Mouse (Mus musculus) liver, embryonic 13.5 days (tissue): Measurements from ENCODE around the gene Psmb9. TPM values are rescaled to one million over a fixed set of nuclear protein-coding genes. Genes with fewer than 3 reads are reported as not detected.

Experiments used
- ATAC-seq: fragments of 200-750 bp; cut with Nextera tagmentation; 2 replicates; pipeline ENCODE4 v1.8.0; 2017; ENCODE audit warnings: low read depth, mild to moderate bottlenecking, moderate number of reproducible peaks, moderate library complexity
- DNase-seq: peaks from one replicate; pipeline ENCODE4 v3.0.0; 2022
- H3K27ac ChIP-seq: fragments of 300-500 bp; sonication (generic); 2 replicates; pipeline ENCODE4 v1.5.1; 2015; ENCODE audit warnings: moderate library complexity, mild to moderate bottlenecking, inconsistent platforms
- H3K27me3 ChIP-seq: fragments of 300-500 bp; sonication (generic); 2 replicates; pipeline ENCODE4 v1.6.1; 2015; ENCODE audit warnings: mild to moderate bottlenecking, inconsistent platforms
- H3K36me3 ChIP-seq: fragments of 300-500 bp; sonication (generic); 2 replicates; pipeline ENCODE4 v1.6.1; 2015; ENCODE audit warnings: mild to moderate bottlenecking, inconsistent platforms
- H3K4me1 ChIP-seq: fragments of 300-500 bp; sonication (generic); replicated peaks from 2 replicates; pipeline ENCODE4 v1.6.1; 2015; ENCODE audit warnings: inconsistent platforms
- H3K4me2 ChIP-seq: fragments of 300-500 bp; sonication (generic); 2 replicates; pipeline ENCODE4 v1.6.1; 2015; ENCODE audit warnings: inconsistent platforms, mild to moderate bottlenecking, moderate library complexity
- H3K4me3 ChIP-seq: fragments of 300-500 bp; sonication (generic); replicated peaks from 2 replicates; pipeline ENCODE4 v1.5.1; 2015; ENCODE audit warnings: mild to moderate bottlenecking, inconsistent platforms
- H3K9ac ChIP-seq: fragments of 300-500 bp; sonication (generic); 2 replicates; pipeline ENCODE4 v1.6.1; 2015; ENCODE audit warnings: mild to moderate bottlenecking, inconsistent platforms
- H3K9me3 ChIP-seq: fragments of 300-500 bp; sonication (generic); replicated peaks from 2 replicates; pipeline ENCODE4 v1.6.1; 2016; ENCODE audit warnings: inconsistent platforms
- WGBS: fragments of 180-500 bp; shearing (Covaris S2); methylation state at CpG from one replicate; pipeline ENCODE4 v1.1.7; 2015; ENCODE audit not compliant: insufficient replicate concordance; 5-methylcytosine and 5-hydroxymethylcytosine counted together
- polyA plus RNA-seq: library from polyadenylated mRNA; unstranded; fragments of >200 nt; fragmentation: Nextera tagmentation; extraction: Ambion mirVana; gene quantifications from 2 replicates; pipeline ENCODE4 v1.2.1, GENCODE M21; 2015

The Psmb9 gene
- polyA plus RNA-seq, 1 experiment from 2014 or later, result 6.6 TPM

DNA sequence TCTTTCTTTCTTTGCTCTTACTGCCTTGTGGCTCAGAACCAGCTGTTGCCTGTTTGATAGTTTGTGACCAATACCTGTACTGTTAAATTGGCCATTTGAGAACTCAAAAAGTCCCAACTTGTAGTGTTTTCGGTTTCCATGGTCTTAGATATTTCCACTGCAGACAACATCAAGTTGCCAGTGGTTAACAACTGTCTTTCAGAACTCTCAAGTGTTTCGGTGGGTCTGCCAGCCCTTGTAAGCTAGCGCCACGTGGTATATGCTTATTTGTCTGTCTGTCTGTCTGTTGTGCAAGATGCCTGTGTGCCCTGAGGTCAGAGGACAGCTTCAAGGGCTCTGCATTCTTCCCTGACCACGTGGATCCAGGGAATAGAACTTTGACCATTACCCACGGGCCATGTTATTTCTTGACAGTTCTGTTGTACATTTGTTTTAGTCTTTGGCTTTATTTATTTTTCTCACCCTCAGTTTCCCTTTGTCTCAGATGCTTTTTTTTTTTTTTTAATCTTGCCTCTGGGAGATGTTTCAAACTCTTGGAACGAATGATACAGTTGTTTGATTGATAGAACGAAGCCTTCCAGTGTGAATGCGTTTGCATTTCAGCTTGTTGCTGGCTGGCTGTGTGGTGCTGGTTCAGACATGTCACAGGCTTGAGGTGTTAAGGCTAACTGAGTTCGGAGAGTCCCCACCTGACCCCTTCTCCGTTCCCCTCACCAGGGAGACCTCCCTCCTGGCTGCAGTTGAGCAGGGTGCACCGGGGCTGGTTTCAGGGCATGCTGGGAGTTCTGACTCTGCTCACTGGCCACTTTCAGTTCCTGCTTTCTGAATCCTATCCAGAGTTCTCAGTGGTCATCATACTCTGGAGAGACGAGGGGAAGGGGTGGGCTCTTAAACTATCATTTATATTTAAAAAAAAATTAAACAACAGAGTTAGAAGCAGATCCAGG lies 7.4 kb downstream of the Psmb9 start:
- 51% methylated on average over 13 of the region's 13 CpGs for WGBS

DNA sequence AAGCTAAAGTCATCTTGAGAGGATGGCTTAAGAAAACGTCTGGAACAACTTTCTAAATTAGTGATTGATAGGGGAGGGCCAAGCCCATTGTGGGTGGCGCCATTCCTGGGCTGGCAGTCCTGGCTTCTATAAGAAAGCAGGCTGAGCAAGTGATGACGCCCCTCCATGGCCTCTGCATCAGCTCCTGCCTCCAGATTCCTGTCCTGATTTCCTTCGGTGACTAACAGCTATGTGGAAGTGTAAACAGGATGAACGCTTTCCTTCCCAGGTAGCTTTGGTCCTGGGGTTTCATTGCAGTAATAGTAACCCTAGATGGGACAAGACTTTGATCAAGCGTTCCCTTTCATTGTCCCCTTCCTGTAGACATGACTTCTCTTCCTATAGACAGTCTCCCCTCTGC lies 8.5 kb downstream of the Psmb9 start:
- H3K36me3 ChIP-seq, result no peaks in the 10 kb centered on the region
- H3K27me3 ChIP-seq, result peaks cover 12% of the 10 kb centered on the region
- H3K4me3 ChIP-seq, result no peak overlapping the region
- ATAC-seq, result no peak
- H3K4me2 ChIP-seq, result no peak overlapping the region
- peaks cover 9% of the 10 kb centered on the region; the same call in 1 of the 2 replicates for H3K9me3 ChIP-seq
- DNase-seq, result no peak
- 0 out of 2 replicates have a peak, but pooled peaks cover 6% of the 10 kb centered on the region for H3K4me1 ChIP-seq
- 46% methylated on average over 6 of the region's 6 CpGs for WGBS
- no peak overlapping the region for H3K9ac ChIP-seq
- no peak overlapping the region for H3K27ac ChIP-seq

More for the DNA sequence above, 7.4 kb downstream of the Psmb9 start:
- no peaks in the 10 kb centered on the region for H3K36me3 ChIP-seq
- ATAC-seq, result no peak
- H3K27me3 ChIP-seq, result peaks cover 18% of the 10 kb centered on the region
- no peak for DNase-seq
- no peak overlapping the region for H3K9ac ChIP-seq
- H3K4me3 ChIP-seq, result no peak overlapping the region
- no peak overlapping the region for H3K27ac ChIP-seq
- peaks cover 9% of the 10 kb centered on the region; the same call in 1 of the 2 replicates for H3K9me3 ChIP-seq
- 0 out of 2 replicates have a peak, but pooled peaks cover 6% of the 10 kb centered on the region for H3K4me1 ChIP-seq
- no peak overlapping the region for H3K4me2 ChIP-seq

DNA sequence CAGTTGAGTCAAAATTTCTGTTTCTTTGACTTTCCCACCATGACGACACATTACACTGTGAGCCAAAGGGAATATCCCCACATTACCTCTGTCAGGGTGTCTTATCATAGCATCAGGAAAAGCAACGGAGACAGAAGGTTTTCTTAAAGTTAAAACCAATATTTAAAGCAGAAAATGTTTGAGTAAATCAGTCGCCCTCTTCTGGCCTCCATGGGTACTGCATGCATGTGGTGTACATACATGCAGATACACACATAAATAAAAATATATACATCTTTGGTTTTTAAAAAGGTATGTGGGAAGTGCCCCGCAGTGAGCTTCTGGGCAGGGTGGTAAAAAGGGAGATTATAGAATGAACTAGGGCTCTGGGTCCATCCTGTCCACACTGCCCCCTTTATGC lies 10.4 kb downstream of the Psmb9 start:
- WGBS, result 58% methylated on average over 4 of the region's 4 CpGs
- DNase-seq, result no peak

DNA sequence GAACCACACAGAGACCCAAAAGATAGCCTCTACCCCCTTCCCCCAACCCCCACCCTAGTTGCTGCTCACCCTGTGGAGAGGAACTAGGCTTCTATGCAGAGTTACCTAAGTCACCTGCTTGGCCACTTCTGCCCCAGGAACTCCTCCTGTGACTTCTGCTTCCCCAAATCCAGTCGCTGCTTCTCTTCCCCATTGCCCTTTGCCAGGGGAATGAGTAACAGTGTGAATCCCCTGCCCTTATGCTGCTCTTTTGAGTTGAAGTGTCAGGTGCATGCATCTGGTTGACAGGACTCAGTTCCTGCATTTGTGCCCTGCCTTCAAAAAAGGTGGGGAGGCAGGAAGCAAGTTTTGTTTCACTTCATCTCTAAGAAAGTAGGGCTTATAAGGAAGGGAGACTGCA lies 13.5 kb downstream of the Psmb9 start:
- no peaks in the 10 kb centered on the region for H3K27me3 ChIP-seq

More for the DNA sequence above, 10.4 kb downstream of the Psmb9 start:
- Histone ChIP-seq H3K27me3 (0 out of 2 replicates have a peak, but pooled peaks cover 2% of the 10 kb centered on the region), H3K4me1 (0 out of 2 replicates have a peak, but pooled peaks cover 3% of the 10 kb centered on the region), H3K4me3 (no peak overlapping the region), H3K9me3 (peaks cover 9% of the 10 kb centered on the region; the same call in 1 of the 2 replicates), H3K4me2 (no peak overlapping the region), H3K9ac (no peak overlapping the region), H3K36me3 (no peaks in the 10 kb centered on the region), H3K27ac (no peak overlapping the region)
- no peak for ATAC-seq

DNA sequence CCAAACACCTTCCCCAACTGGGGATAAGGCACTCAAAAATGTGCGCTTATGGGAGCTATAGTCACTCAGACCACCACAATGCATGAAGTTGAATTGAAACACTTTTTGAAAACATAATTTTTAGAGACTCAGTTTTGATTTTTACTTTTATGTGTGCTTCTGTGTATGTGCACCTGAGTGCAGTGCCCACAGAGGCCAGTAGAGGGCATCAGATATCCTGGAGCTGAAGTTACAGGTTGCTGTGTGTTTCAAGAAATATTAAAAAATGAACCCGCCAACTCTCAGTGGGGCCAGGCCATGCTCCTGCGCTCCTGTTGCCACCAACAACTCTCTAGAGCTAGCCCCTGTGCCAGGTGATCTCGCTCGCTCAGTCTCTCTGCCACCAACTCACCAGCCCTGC lies 15.0 kb downstream of the Psmb9 start:
- no peak for ATAC-seq
- H3K9ac ChIP-seq, result no peak overlapping the region
- WGBS, result 91% methylated on average over 5 of the region's 5 CpGs
- peaks cover 2% of the 10 kb centered on the region; the same call in 1 of the 2 replicates for H3K4me1 ChIP-seq
- H3K4me3 ChIP-seq, result no peak overlapping the region
- H3K27ac ChIP-seq, result no peak overlapping the region
- no peak for DNase-seq
- H3K9me3 ChIP-seq, result peaks cover 7% of the 10 kb centered on the region; the same call in 1 of the 2 replicates
- H3K27me3 ChIP-seq, result no peaks in the 10 kb centered on the region
- H3K4me2 ChIP-seq, result no peak overlapping the region
- H3K36me3 ChIP-seq, result no peaks in the 10 kb centered on the region

More for the DNA sequence above, 13.5 kb downstream of the Psmb9 start:
- H3K36me3 ChIP-seq, result no peaks in the 10 kb centered on the region
- no peak overlapping the region for H3K4me3 ChIP-seq
- ATAC-seq (no peak), DNase-seq (no peak)
- H3K27ac ChIP-seq, result no peak overlapping the region
- H3K9me3 ChIP-seq, result peaks cover 9% of the 10 kb centered on the region; the same call in 1 of the 2 replicates
- H3K9ac ChIP-seq, result no peak overlapping the region
- WGBS, result 29% methylated on average over 1 of the region's 1 CpGs
- no peak overlapping the region for H3K4me2 ChIP-seq
- H3K4me1 ChIP-seq, result peaks cover 2% of the 10 kb centered on the region; the same call in 1 of the 2 replicates

DNA sequence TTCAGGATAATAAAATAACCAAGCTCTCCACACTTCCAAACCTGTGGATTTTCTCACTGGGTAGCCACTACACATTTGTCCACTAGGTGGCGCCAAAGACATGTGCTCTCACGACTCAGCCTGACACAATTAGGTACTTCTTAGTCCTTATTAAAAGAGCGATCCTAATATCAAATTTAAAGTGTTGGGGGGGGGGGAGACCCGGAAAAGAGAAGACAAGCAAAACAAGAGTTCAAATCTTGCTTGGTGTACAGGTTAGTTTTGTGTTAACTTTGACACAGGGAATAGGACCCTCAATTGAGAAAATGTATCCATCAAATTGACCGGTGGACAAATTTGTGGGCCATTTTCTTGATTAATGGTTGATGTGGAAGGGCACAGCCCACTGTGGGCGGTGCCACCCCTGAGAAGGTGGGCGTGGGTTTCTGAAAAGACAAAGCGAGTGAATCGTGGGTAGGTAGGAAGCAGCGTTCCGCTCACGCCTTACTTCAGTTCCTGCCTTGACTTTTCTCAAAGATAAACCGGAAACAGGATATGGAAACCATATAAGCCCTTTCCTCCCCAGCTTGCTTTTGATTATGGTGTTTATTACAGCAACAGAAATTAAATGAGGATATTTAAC lies 16.6 kb downstream of the Psmb9 start:
- no peak overlapping the region for H3K9ac ChIP-seq
- DNase-seq, result peak; percentile 50
- no peaks in the 10 kb centered on the region for H3K36me3 ChIP-seq
- no peaks in the 10 kb centered on the region for H3K9me3 ChIP-seq
- no peak overlapping the region; the same call in 1 of the 2 replicates for H3K27ac ChIP-seq
- 0 out of 2 replicates have a peak overlapping the region, but pooled peaks have one; percentile 4 for H3K4me3 ChIP-seq
- peaks cover 2% of the 10 kb centered on the region; the same call in 1 of the 2 replicates for H3K4me1 ChIP-seq
- no peaks in the 10 kb centered on the region for H3K27me3 ChIP-seq
- WGBS, result 16% methylated on average over 13 of the region's 13 CpGs
- H3K4me2 ChIP-seq, result peak overlapping the region; percentile 44
- no peak for ATAC-seq

DNA sequence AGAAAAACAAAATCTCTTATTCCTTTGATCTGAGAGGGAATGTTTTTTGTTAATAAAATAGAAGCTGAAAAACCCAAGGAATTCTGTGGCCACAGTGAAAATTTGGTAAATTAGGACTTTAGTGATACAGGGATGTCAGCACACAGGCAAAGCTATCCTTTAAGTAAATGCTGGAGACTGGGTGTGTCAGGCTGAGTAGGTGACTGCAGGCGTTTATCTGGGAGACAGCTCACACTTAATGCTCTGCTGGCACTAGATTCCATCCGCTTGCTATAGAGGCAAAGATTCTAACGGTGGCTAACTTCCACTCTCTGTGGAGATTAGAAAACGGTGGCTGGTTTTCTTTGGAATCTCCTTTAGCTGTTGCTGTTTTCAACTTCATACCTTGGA lies 17.1 kb downstream of the Psmb9 start:
- Histone ChIP-seq H3K4me2 (no peak overlapping the region), H3K4me3 (no peak overlapping the region), H3K36me3 (no peaks in the 10 kb centered on the region), H3K9ac (no peak overlapping the region), H3K27me3 (no peaks in the 10 kb centered on the region), H3K27ac (no peak overlapping the region), H3K9me3 (no peaks in the 10 kb centered on the region), H3K4me1 (peaks cover 2% of the 10 kb centered on the region; the same call in 1 of the 2 replicates)
- ATAC-seq (no peak), DNase-seq (no peak)
- 14% methylated on average over 4 of the region's 4 CpGs for WGBS

DNA sequence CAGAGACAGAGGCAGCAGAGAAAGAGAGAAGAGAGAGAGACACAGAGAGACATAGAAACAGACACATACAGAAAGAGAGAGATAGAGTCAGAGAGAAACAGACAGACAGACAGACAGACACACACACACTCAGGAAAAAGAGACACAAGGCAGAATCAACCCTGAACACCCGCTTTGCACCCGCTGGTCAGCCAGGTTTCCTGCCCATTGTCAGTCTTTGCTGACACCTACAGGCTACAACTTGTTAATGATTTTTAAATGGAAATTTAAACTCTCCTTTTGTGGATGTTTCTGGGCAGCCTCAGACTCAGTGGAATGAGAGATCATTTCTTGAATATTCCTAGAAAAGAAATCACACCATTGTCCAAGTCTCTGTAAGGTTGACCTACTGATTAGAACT lies 18.3 kb downstream of the Psmb9 start:
- DNase-seq (no peak), ATAC-seq (no peak)
- Histone ChIP-seq H3K36me3 (no peaks in the 10 kb centered on the region), H3K9ac (no peak overlapping the region), H3K9me3 (no peaks in the 10 kb centered on the region), H3K4me3 (no peak overlapping the region), H3K27ac (no peak overlapping the region), H3K4me2 (no peak overlapping the region), H3K27me3 (no peaks in the 10 kb centered on the region), H3K4me1 (peaks cover 2% of the 10 kb centered on the region; the same call in 1 of the 2 replicates)
- WGBS, result 2% methylated on average over 2 of the region's 2 CpGs

DNA sequence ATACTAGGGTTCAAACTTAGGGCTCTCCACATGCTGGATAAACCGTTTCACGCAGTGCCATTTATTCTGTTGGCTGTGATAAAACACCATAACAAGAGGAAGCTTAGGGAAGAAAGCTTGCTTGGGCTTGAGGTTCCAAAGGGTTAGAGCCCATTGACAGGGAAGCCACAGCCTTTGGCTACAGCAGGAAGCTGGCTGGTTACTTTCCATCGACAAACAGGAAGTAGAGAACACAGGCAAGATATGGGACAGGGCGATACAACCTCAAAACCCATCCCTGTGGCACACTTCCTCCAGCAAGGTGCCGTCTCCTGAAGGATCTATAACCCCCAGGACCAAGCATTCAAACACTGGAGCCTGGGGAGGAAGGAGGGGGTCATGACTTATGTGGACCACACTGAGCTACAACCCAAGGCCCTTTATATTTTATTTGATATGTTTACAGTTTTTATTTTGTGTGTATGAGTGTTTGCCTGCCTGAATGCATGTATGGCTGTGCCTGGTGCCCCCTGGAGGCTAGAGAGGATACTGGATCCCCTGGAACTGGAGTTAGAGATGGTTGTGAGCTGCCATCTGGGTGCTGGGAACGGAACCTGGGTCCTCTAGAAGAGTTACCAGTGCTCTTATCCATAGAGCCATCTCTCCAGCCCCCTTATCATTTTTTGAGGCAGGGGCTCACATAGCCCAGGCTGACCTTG lies 22.4 kb downstream of the Psmb9 start:
- no peak overlapping the region for H3K27ac ChIP-seq
- no peaks in the 10 kb centered on the region for H3K27me3 ChIP-seq
- H3K4me3 ChIP-seq, result no peak overlapping the region
- DNase-seq (no peak), ATAC-seq (no peak)
- no peak overlapping the region for H3K9ac ChIP-seq
- no peaks in the 10 kb centered on the region for H3K4me1 ChIP-seq
- no peaks in the 10 kb centered on the region for H3K36me3 ChIP-seq
- no peaks in the 10 kb centered on the region for H3K9me3 ChIP-seq
- H3K4me2 ChIP-seq, result no peak overlapping the region
- WGBS, result 34% methylated on average over 6 of the region's 6 CpGs

DNA sequence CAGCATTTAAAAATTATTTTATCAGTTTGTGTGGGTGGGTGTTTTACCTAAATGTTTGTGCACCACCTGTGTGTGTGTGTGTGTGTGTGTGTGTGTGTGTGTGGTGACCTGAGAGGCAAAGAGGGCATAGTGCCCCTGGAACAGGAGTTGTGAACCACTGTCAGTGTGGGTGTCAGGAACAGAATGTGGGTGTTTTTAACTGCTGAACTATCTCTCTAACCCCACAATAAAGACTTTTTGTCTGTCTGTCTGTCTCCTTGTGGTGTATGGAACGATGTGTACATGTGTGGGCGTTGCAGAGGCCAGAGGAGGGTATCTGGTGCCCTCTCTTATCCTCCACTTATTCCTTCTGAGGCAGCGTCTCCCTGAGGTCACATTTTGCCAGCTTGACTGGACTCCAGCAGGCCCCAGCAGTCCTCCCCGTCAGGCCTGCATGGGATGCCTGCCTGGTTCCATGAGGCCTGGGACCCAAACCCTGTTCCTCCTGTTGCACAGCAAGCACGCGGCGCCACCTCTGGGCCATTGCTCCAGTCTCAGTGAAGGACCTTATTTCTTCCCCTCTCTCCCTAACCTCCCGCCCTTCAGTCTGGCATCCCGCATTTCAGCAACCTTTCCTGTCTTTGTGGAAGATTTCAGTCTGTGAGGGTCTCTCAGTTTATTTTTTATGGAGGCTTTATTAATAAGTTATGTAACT lies 23.2 kb downstream of the Psmb9 start:
- no peaks in the 10 kb centered on the region for H3K36me3 ChIP-seq
- 46% methylated on average over 9 of the region's 9 CpGs for WGBS
- no peak for DNase-seq
- H3K4me2 ChIP-seq, result no peak overlapping the region
- no peak overlapping the region for H3K9ac ChIP-seq
- no peaks in the 10 kb centered on the region for H3K9me3 ChIP-seq
- no peaks in the 10 kb centered on the region for H3K4me1 ChIP-seq
- ATAC-seq, result no peak
- H3K27ac ChIP-seq, result no peak overlapping the region
- no peak overlapping the region for H3K4me3 ChIP-seq
- H3K27me3 ChIP-seq, result no peaks in the 10 kb centered on the region
